Mouse (Mus musculus) kidney, postnatal 0 days (tissue): ENCODE data around the gene Lrrc41. TPM values are rescaled to one million over a fixed set of nuclear protein-coding genes. Genes with fewer than 3 reads are reported as not detected.
A peak's percentile ranks its signal among the peaks of the same experiment; 100 is the strongest.

Experiments used
- ATAC-seq: fragments of 200-750 bp; cut with Nextera tagmentation; replicated peaks from 2 replicates; pipeline ENCODE4 v1.8.0; 2017; ENCODE audit warnings: low read depth, moderate number of reproducible peaks, moderate TSS enrichment, moderate library complexity; ENCODE audit not compliant: low FRiP score
- DNase-seq: peaks from one replicate; pipeline ENCODE4 v3.0.0-alpha.2; 2016; ENCODE audit warnings: low spot score
- H3K27ac ChIP-seq: fragments of 300-500 bp; sonication (generic); 2 replicates; pipeline ENCODE4 v1.5.1; 2014; ENCODE audit warnings: mild to moderate bottlenecking
- H3K27me3 ChIP-seq: fragments of 300-500 bp; sonication (generic); 2 replicates; pipeline ENCODE4 v1.6.1; 2014; ENCODE audit warnings: low read length, mixed read lengths; ENCODE audit not compliant: insufficient read depth
- H3K36me3 ChIP-seq: fragments of 300-500 bp; sonication (generic); 2 replicates; pipeline ENCODE4 v1.6.1; 2014; ENCODE audit warnings: low read length, mixed read lengths; ENCODE audit not compliant: insufficient read depth
- H3K4me1 ChIP-seq: fragments of 300-500 bp; sonication (generic); replicated peaks from 2 replicates; pipeline ENCODE4 v1.6.1; 2014; ENCODE audit warnings: antibody characterized with exemption, low read length, mixed read lengths; ENCODE audit not compliant: insufficient read depth
- H3K4me2 ChIP-seq: fragments of 300-500 bp; sonication (generic); 2 replicates; pipeline ENCODE4 v1.6.1; 2014; ENCODE audit warnings: mild to moderate bottlenecking, low read length, moderate library complexity, mixed read lengths
- H3K4me3 ChIP-seq: fragments of 300-500 bp; sonication (generic); replicated peaks from 2 replicates; pipeline ENCODE4 v1.5.1; 2014; ENCODE audit warnings: low read depth, low read length
- H3K9ac ChIP-seq: fragments of 300-500 bp; sonication (generic); 2 replicates; pipeline ENCODE4 v1.6.1; 2014; ENCODE audit warnings: low read depth, low read length
- H3K9me3 ChIP-seq: fragments of 300-500 bp; sonication (generic); replicated peaks from 2 replicates; pipeline ENCODE4 v1.6.1; 2016; ENCODE audit warnings: low read length, inconsistent platforms, mixed read lengths
- CTCF ChIP-seq: IDR thresholded peaks from 2 replicates; pipeline ENCODE4 v1.5.1; 2016; ENCODE audit warnings: antibody characterized with exemption, low read depth, mild to moderate bottlenecking, moderate library complexity
- WGBS: fragments of 180-500 bp; shearing (Covaris S2); extraction: QIAGEN DNeasy Blood & Tissue Kit; methylation state at CpG from one replicate; pipeline ENCODE4 v1.1.7; 2014; 5-methylcytosine and 5-hydroxymethylcytosine counted together
- polyA plus RNA-seq: library from polyadenylated mRNA; unstranded; fragments of >200 nt; fragmentation: Nextera tagmentation; extraction: Ambion mirVana; gene quantifications from 2 replicates; pipeline ENCODE4 v1.2.1, GENCODE M21; 2015

The Lrrc41 gene
- polyA plus RNA-seq, 1 experiment from 2014 or later = 65.1 TPM

DNA sequence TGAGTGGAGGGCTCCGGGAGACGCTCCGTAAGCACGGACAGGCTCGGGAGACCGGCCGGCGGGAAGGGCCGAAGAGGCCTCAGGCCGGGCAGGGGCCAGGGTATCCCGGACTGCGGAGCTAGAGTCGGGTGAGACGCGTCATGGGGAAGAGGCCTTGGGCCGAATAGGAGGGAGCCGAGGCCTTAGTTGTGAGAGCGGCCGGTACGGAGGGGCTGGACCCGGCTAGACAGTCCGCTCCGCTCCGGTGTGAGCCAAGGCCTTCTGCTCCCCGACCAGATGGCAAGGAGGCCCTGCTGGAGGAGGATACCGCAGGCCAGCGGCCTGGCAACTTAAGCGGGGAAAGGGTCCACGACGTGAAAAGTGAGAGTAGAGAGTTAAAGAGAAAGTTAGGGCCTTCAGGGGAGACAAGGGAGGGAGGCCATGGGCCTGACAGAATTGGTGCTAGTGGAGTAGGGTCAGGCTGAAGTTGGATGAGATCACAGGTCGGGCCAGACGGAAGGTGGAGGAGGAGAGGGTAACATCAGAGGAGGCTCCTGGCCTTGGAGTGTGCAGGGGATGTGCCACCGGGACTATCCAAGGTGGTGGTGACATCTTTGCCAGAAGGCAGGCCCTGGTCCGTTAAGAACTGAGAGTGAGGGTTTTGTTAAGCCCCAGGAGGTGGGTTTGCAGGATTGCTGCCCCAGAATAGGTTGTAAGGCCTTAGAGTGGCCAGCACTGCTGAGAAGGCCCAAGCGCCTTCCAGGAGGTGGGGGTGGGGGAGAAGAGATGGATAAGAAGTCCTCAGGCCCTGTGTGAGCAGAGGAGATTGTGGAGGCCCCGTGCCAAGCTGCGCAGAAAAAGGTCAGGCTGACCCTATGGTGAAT lies 1.5 kb downstream of the Lrrc41 start:
- no peak for TF ChIP-seq CTCF
- DNase-seq (peak; percentile 55), ATAC-seq (peak; percentile 12)
- Histone ChIP-seq H3K4me1 (peaks cover 6% of the 10 kb centered on the region), H3K4me2 (peak overlapping the region; percentile 78), H3K27ac (peak overlapping the region; percentile 97), H3K9ac (peak overlapping the region; percentile 97), H3K27me3 (no peaks in the 10 kb centered on the region), H3K36me3 (peaks cover 14% of the 10 kb centered on the region), H3K4me3 (peak overlapping the region; percentile 94), H3K9me3 (no peaks in the 10 kb centered on the region)
- 2% methylated on average over 37 of the region's 37 CpGs for WGBS

DNA sequence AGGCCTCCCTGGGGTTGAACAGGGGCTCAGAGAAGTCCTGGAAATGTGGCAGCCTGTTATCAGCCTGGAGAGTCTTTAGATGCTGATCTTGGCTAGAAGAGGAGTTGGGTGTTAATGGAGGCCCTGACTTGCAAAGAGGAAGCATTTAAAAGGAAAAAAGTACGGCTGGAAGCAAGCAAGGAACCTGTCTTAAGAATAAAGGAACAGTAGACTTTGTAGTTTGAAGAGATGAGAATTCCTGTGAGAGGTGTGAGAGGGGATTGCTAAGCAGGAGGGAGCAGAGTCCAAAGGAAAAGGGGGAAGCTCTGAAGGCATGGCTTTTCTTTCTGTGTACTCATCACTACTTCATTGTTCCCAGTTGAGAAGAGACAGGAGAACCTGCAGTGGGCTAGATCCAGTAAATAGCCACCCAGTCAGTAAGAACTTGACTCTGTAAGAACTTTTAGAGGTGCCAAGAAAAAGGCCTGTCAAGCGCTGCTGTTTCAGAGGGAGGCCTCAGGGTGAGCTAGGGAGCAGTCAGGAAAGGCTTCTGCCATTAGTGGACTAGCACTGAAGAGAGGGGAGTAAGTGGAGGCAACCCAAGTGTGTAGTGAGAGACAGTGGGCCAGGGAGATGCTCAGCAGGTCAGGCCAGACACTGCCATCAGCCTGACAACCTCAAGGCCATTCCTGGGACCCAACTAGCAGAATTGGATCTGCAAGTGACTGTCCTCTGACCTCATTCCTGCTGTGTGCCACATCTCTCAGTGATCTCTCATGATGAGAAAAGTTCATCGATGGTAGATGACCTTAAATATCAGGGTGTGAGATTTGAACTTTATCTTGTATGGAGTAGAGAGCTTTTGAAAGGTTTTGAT lies 2.4 kb downstream of the Lrrc41 start:
- no peak for TF ChIP-seq CTCF
- Histone ChIP-seq H3K4me2 (peak overlapping the region; percentile 78), H3K27me3 (no peaks in the 10 kb centered on the region), H3K4me3 (peak overlapping the region; percentile 94), H3K9me3 (no peaks in the 10 kb centered on the region), H3K27ac (peak overlapping the region; percentile 97), H3K36me3 (peaks cover 16% of the 10 kb centered on the region), H3K9ac (peak overlapping the region; percentile 97), H3K4me1 (peaks cover 6% of the 10 kb centered on the region)
- peak; percentile 31 for DNase-seq
- ATAC-seq = no peak
- WGBS = 55% methylated on average over 3 of the region's 3 CpGs

DNA sequence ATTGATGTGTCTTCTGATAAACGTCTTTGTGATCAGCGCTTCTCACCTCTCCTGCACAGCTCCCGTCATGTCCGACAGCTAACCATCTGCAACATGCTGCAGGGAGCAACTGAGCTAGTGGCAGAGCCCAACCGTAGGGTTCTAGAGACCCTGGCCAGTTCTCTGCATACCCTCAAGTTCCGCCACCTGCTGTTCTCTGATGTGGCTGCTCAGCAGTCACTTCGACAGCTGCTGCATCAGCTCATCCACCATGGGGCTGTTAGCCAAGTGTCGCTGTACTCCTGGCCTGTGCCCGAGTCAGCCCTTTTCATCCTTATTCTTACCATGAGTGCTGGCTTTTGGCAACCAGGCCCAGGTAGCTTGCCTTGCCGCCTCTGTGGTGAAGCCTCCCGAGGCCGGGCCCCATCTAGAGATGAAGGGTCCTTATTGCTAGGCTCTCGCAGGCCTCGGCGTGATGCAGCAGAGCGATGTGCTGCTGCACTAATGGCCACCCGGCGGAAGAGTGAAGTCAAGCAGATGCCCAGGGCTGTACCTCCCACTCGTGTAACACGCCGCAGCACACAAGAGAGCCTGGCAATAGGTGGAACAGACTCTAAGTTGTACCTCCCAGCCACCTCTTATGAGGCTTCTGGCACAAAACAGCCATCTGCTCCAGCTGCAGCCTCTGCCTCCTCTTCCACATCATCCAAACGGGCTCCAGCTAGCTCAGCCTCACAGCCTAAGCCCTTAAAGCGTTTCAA lies 13.6 kb downstream of the Lrrc41 start:
- Histone ChIP-seq H3K4me1 (no peaks in the 10 kb centered on the region), H3K4me2 (no peak overlapping the region), H3K36me3 (peaks cover 34% of the 10 kb centered on the region), H3K27me3 (no peaks in the 10 kb centered on the region), H3K4me3 (no peak overlapping the region), H3K9me3 (no peaks in the 10 kb centered on the region), H3K27ac (no peak overlapping the region), H3K9ac (no peak overlapping the region)
- 90% methylated on average over 23 of the region's 23 CpGs for WGBS
- no peak for TF ChIP-seq CTCF
- ATAC-seq = no peak
- DNase-seq = no peak

DNA sequence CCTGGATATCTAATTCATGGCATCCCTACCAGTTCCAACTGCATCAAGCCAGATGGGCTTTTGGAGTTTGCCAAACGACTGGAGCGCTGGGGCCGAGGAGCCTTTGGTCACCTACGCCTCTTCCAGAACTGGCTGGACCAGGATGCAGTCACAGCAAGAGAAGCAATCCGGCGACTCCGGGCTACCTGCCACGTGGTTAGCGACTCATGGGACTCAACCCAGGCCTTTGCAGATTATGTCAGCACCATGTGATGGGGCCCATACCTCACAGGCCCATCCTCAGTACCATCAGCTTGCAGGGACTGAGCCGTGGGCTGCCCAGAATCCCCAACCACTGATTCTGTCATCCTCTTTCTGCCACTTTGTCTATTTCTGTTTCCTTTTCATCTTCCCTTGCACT lies 21.2 kb downstream of the Lrrc41 start:
- H3K9me3 ChIP-seq = no peaks in the 10 kb centered on the region
- H3K4me1 ChIP-seq = no peaks in the 10 kb centered on the region
- DNase-seq (no peak), ATAC-seq (no peak)
- TF ChIP-seq CTCF = no peak
- no peak overlapping the region for H3K4me2 ChIP-seq
- no peak overlapping the region for H3K27ac ChIP-seq
- 91% methylated on average over 10 of the region's 10 CpGs for WGBS
- H3K4me3 ChIP-seq = no peak overlapping the region
- H3K36me3 ChIP-seq = peaks cover 70% of the 10 kb centered on the region
- no peak overlapping the region for H3K9ac ChIP-seq
- no peaks in the 10 kb centered on the region for H3K27me3 ChIP-seq

DNA sequence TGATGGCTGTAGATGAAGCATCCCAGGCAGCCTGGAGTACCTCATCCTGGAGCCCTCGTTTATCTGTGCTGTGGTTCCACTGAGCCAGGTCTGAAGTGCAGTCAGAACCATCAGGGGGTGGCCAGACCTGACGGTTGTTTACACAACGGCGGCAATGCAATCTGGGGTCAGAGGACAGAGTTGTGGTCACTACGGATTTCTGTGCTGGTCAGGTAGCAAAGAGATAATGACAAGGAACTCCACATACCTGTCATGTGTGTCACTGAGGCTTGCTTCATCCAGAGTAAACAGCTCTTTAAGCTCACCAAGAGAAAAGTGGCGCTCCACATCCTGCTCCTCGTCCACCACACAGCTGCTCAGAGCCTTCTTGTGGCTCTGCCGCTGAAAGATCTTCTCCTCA lies 22.1 kb downstream of the Lrrc41 start:
- no peaks in the 10 kb centered on the region for H3K9me3 ChIP-seq
- no peak overlapping the region for H3K27ac ChIP-seq
- H3K36me3 ChIP-seq = peaks cover 74% of the 10 kb centered on the region
- no peak for ATAC-seq
- H3K27me3 ChIP-seq = no peaks in the 10 kb centered on the region
- H3K9ac ChIP-seq = no peak overlapping the region
- no peak for TF ChIP-seq CTCF
- no peak overlapping the region for H3K4me2 ChIP-seq
- H3K4me1 ChIP-seq = no peaks in the 10 kb centered on the region
- WGBS = 85% methylated on average over 8 of the region's 8 CpGs
- no peak for DNase-seq
- H3K4me3 ChIP-seq = no peak overlapping the region

DNA sequence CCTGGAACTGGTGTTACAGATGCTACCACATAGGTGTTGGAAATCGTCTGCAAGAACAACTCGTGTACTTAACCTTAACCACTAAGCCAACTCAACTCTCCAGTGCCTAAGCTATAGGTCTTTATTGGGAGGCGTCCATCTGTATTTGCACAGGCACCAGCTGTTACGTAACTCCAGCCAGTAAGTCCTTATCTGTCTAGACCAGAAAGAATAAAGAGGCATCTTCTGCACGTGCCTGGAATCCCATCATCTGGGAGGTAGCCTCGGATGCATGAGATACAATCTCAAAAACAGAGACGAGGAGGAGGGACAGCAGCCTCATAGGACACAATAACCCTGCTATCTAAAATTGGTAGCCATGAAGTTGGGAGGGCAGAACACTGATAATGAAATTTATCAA lies 25.9 kb downstream of the Lrrc41 start:
- Histone ChIP-seq H3K4me2 (no peak overlapping the region), H3K27ac (no peak overlapping the region), H3K4me3 (no peak overlapping the region), H3K9me3 (no peaks in the 10 kb centered on the region), H3K27me3 (no peaks in the 10 kb centered on the region), H3K9ac (no peak overlapping the region), H3K4me1 (no peaks in the 10 kb centered on the region), H3K36me3 (peaks cover 46% of the 10 kb centered on the region)
- no peak for ATAC-seq
- TF ChIP-seq CTCF = no peak
- WGBS = 87% methylated on average over 7 of the region's 7 CpGs
- no peak for DNase-seq
